Mouse (Mus musculus) thymus, postnatal 4 days (tissue): Measurements from ENCODE around the gene Aph1b.
"Not testable (repeated sequence)": the region's sequence is repeated elsewhere in the genome, so short reads cannot be mapped to it uniquely, and the experiment has no call there.

ENCODE experiments used
- DNase-seq: peaks from one replicate; pipeline ENCODE4 v3.0.0; 2021

Gene Aph1b

DNA sequence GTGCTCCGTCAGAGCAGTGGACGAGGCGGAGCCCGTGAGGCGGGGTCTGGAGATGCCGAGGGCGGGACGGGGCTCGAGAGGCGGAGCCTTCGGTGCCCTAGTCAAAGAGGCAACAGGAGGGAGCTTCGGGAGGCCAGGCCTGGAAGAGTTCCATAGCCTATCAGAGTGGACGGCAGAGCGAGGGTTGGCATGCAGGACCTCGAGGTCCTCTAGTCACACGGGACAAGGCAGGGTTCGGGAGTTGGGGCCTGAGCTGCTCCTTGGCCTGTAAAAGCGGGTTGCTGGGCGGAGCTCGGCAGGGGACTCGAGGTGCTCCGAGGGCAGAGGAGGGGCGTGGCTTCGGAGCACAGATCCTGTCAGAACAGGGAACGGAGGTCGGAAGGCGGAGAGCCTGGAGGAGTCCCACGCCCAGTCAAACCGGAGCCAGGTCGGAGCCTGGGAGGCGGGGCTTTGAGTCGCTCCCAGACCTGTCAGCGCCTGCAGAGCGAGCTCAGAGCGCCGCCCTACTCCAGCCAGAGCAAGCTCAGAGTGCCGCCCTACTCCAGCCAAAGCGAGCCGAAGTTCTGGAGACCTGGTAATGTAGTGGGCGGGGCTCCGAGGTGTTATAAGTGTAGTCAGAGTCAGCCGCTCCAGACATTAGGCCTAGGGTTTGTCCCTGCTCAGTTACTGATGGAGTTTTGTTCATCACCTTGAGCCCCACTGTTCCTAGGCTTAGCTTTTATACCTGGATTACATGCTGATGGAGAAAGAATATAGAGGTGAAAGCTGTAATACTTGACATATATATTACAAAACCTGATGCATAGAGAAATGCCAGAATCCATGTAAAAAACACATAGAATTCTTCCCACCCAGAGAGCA is at the start of gene Aph1b:
Aph1b (minus strand) TSS at position 27 of the 861 bp plus-strand sequence.
- peak; percentile 93 for DNase-seq

DNA sequence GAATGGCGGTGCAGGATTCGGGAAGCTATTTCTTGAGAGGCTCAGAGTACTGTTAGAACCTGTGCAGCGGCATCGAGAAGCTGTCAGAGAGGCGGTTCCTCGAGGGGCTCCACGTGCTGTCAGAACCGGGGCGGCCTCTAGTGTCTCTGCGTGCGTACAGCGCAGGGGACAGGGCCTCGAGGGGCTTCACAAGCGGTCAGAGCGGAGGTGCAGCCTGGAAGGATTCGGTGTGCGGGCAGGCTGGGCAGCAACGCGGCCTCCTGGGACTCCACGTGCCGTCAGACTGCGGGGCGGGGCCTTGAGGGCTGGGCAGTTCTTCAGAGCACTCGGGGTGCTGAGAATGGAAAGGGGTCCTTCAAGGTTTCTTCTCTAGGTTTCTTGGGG is 39.8 kb upstream of the Aph1b start:
- DNase-seq: no peak

DNA sequence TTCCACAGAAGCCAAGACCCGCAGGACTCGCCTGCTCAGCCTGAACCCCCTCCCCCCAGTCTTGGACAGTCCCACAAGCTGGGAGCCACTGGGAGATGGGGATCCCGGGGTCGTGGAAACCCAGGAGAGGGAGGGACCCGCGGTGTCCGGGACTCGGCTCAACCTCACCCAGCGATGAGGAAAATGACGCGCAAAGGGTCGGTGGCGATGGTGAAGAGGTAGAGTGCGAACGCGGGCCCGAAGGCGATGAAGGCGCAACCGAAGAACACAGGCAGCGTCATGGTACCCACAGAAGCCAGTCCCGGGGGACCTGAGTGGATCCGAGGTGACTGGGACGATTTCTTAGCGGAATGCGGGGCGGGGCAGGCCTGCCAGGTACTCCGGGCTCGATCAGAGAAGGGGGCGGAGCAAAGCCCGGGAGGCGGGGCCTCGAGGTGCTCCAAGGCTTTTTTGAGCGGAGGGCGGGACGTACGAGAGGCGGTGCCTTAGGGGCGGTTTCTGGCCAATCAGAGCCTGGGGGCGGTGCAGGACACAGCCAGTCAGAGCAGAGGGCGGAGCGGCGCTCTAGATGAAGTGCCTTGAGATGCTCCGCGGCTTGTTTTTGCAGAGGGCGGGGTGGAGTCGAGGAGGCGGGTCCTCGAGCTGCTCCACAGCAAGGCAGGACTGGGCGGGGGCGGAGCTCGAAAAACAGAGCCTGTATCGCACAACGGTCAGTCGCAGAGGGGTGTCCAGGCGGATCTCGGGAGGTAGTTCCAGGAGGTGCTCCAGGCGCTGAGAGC is 39.2 kb upstream of the Aph1b start, which contains the start of gene Aph1c:
Aph1c (minus strand) TSS at position 409 of the 779 bp plus-strand sequence.
- peak; percentile 100 for DNase-seq

DNA sequence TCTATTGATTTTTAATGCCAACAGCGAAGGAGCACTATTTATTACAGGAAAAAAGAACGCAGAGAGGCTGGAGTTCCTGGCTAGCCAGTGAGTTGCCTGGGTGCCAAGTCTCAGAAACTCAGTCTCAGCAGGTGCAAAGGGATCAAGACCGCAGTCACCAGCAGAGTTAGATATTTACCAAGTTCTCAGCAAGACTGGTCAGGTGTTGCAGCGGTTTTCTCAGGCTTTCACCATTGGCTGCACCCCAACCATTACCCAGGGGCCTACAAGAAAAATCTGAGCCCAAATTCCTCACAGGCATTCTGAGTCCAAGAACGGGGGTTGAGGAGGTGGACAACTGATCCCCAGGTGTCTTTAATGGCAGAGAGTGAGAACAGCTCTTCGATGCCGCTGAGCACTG is 38.6 kb upstream of the Aph1b start:
- DNase-seq: no peak

DNA sequence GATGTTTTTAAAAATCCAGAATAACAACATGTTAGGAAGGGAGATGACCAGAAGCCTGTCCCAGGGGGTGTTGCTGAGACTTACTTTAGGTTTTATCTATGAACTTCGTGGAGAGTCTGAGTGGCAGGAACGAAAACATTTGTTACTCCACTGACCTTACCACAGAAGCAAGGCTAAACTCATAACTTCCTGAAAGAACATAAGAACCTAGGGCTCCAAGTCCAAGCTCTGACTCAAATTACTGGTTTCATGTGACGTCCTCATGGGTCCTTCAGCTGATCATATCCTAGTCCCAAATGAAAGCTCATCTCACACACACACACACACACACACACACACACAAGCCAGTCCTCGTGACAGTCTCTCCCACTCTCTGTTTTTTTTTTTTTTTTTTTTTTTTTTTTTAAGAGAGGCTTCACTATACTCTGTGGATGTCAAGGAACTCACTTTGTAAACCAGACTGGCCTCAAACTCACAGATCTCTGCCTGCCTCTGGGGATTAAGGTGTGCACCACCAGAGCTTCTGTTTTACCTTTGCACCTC is 37.1 kb upstream of the Aph1b start:
- no peak for DNase-seq

DNA sequence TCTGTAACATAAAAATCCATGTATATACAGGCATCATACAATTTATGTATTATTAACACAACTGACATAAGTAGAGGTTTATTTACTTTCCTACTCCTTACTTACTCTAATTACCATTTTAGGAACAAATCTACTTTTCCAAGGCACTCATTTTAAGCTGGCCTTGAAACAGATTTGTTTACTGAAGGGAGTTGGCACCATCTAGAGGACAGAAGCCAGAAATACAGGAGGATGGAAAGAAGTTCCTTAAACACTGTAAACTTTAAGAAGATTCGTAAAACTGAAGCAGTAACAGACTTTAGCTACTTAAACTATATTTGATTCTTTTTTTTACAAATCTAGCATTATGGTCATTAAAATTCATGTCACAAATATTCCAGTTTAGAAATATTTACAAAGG is 30.7 kb upstream of the Aph1b start:
- DNase-seq: no peak

DNA sequence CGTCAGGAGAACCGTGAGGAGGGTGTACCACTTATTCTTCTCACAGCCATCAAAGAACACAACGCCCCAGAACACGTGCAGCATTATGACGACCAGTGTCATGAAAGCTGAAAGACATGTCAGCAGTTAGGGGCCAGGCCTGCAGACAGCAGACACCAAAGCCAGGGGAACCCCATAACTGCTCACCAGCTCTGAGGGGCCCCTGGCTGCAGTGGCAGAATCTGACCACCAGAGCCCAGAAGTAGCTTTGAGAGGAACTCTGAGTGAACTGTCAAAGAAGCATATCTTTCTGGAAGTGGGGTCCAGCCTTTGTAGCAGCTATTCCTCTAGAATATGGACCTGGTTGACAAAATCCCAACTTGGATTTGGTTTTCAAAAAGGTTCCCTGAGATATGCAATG is 27.0 kb upstream of the Aph1b start:
- DNase-seq: peak; percentile 60

DNA sequence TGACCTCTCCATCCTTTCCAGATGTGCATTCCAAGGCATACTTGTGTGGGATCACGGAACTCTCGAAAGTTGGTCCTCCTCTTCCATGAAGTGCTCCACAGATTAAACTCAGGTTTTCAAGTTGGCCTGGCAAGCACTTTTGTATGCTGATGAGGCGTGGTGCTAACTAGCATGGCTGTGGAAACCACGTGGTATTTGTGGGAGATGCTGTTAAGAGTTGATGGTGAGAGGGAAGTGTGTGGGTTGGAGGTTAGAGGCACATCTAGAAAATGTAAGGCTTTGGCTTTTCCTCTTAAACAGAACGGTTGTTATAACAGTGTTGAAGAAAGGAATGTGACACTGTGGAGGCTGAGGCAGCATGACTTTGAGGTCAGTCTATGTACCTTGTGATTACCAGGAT is 25.7 kb upstream of the Aph1b start:
- DNase-seq: no peak

DNA sequence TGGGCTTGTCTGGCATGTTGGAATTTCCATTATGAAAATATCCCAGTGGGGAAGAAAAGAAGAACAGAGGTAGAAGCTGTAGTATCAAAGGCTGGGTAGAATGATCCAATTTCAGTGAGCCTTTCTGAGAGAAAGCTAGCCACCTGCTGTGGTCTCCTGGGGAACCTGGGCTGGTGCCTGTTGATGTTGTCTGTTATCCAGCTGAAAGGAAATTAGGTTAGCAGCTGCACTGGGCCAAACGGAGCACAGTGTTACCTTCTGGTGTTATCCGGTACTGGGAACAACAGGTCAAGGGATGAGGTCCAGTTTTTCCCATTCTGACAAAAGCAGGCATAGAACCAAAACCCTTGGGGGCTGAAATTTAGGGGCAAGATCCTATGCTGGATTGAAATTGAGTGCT is 18.1 kb upstream of the Aph1b start:
- DNase-seq: peak; percentile 31

DNA sequence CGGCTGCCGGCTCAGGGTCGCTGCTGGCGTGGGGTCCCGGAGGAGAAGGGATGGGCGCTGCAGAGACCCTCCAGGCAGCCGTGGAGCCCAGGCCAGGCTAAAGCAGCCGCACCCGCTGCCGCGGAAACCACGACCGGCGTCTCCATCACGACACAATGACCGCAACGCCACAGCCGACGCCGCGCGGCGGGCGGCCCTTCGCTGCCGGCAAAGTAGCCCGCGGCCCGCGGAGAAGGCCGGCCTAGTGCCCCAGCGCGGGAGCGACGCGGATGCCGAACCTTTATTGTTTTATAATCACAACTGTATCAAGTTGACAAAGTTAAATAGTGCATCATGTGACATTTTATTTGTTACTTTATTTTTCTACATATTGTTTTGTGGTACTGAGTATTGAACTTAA is 10.7 kb upstream of the Aph1b start:
- DNase-seq: not testable (repeated sequence)

DNA sequence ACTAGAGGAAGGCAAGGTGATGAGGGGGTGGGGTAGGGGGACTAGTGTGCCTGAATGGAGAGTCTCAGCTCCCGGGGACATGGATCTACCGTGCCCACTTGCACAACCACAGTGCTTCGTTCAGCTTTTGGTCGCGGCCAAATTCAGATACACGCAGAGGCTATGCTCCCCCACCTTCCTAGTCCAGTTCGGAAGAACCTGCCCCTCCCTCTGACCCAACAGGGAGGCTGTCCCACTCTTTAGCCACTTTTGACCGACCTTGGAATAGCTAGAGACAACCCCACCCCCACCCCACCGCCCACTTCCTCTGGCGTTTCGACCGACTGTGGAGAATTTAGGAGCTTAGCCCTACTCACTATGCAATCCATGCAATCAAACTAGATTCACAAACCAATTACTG is 6.7 kb upstream of the Aph1b start:
- no peak for DNase-seq

DNA sequence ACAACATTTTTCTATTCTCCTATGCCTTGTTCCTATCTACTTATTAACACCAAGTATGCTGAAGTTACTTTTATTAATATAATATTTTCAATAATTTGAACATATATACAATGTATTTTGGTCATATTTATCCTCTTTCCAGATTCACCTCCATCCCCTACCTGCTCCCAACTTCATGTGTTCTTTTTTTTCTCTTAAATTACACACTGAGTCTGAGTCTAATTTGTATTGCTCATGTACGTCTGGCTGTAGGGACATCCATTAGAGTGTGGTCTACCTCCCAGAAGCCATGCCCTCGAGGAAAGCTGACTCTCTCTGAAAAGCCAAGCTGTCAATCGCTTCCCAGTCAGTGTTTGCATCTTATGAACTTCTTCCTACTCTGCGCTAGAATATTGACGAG is 1.4 kb upstream of the Aph1b start, which contains the start of gene Gm10647:
Gm10647 (plus strand) TSS at position 301 of the 400 bp plus-strand sequence.
- DNase-seq: no peak

DNA sequence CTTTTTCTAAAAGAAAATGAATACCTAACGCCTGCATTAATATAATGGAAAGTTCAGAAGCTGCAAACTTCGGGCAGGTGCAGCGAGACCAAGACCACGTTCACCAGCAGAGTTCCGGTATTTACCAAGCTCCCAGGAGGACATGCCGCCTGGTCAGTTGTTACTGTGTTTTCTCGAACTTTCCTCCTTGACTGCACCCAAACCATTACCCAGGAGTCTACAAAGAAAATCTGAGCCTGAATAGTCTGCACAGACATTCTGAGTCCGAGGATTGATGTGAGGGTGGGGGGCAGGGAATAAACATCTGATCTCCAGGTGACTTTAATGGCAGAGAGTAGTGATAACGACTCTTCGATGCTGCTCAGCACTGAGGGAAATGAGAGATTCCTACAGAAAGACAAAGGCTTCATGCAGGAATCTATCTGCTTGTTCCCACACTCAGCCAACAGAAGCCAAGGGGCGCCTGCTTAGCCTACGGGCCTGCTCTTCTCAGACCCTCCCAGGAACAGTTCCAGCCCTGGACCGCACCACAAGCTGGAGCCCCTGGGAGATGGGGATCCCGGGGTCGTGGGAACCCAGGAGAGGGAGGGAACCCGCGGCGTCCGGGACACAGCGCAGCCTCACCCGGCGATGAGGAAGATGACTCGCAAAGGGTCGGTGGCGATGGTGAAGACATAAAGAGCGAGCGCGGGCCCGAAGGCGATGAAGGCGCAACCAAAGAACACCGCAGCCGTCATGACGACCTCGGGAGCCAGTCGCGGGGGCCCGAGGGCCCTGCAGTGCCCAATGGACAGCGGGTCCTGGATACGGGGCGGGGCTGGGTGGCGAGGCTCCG is 444 bp downstream of the Aph1b start:
- no peak for DNase-seq

DNA sequence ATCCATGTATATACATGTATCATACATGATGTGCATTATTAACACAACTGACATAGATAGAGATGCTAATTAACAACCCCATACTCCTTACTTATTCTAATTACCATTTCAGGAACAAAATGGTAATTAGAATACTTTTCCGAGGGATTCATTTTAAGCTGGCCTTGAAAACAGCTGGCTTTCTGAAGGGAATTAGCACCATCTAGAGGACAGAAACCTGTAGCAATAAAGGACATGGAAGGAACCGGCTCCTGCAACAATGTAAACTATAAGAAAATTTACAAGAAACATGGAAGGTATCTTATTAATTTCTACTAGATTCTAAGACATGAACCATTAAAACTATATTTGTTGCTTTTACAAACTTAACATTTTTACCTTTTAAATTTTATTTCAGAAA is 7.5 kb downstream of the Aph1b start:
- DNase-seq: no peak

DNA sequence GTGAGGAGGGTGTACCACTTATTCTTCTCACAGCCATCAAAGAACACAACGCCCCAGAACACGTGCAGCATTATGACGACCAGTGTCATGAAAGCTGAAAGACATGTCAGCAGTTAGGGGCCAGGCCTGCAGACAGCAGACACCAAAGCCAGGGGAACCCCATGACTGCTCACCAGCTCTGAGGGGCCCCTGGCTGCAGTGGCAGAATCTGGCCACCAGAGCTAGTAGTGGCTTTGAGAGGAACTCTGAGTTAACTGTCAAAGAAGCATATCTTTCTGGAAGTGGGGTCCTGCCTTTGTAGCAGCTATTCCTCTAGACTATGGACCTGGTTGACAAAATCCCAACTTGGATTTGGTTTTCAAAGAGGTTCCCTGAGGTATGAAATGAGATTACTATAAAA is 10.7 kb downstream of the Aph1b start:
- peak; percentile 75 for DNase-seq

DNA sequence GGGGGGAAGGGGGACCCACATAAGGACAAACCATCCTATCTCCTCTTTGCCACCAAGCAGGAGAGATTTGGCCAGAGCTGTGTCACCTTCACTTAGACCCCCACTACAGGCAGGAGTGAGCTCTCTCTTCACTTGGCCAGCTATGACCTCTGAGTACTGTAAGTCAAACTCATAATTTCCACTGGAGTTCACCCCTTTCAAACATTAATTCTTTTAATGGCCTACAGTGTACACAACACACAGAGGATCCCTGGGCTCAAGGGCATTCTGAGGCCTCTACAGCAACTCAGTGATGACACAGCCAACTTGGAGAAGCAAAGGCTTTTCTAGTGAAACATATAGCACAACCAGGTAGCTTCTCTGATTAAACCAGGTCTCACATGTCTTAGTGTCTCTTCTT is 24.6 kb downstream of the Aph1b start:
- DNase-seq: no peak

DNA sequence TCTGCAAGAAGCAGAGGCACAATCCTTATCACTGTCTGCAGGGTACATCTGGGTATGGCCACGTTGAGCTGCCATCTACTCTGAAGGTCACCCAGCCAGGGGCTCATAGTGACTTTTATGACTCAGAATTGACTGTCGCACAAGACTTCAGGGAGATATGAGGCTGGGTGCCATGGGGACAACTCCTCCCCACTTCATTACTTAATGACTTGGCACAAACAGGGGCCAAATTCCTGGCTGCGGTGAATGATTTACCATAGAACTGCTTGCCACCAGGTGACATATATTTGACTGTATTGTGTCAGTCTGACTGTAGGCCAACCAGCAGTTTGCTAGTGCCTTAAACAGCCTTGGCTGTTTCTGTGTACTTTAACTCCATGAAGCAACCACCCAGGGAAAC is 26.0 kb downstream of the Aph1b start:
- no peak for DNase-seq

DNA sequence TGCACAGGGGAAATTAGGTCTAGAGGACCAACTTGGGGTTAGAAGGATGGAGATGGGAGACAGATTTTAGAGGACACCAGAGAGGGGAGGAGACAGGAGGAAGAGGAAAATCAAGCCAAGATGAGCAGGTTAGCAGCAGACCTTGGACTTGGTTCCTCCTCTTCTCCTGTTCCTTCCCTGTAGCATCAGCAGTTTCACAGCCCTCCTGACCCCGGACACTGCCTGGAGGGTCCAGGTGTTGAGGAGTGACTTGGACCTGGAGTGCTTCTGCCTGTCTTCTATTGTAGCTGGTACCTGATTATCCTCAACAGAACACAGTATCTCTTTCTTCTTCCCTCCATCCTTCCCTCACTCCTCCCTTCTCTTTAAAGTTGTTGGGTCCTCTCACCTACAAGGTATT is 26.6 kb downstream of the Aph1b start:
- DNase-seq: no peak

DNA sequence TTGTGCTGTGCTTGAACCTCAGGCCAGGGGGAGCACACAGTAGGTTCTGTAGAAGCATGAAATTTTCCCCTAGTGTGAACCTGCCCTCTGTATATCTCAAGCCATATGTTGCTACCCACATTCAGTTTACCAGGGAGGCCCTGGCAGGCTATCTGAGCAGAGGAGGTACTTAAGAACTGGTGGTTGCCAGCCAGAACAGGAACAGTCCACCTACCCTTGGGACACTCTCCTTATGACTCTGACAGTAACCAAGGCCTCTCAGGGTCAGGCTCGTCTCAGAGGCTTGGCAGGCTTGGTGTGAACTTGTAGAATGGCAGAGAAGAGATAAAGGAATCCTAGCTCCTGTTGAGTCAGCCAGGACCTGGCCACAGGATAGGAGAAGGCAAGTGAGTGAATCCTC is 34.3 kb downstream of the Aph1b start:
- no peak for DNase-seq

DNA sequence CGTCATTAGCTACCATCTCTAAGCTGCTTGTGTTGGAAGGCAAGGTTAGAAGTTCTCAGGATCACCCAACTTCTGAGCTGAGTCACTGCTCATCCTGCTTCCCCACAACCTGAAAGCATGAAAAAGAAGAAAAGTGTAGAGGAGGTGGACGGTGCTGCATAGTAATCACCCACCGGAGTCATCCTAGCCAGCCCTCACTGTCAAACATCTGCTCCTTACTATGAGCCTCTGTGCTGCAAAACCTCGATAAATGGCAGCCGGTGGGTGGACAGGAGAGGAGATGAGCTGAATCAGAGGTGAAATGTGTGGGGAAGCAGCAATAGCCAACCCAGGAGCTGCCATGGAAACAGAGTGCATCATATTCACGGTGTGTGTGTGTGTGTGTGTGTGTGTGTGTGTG is 42.4 kb downstream of the Aph1b start:
- no peak for DNase-seq

DNA sequence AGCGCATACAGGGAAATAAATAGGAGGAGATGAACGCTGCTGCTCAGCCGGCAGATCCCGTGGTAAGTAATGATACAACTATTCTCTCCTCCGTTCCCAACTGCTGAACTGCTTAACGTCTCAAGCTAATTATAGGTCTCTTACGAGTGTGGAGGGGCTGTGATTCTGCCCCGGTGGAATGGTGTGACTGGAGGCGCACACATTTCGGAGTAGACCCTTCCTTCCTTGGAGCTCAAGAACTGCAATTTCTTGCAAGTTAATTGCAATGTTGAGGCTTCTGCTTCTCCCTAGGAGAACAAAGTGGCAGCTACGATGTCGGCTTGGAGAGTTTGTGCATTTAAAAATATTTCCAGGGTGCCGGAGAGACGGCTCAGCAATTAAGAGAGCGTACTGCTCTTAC is 46.9 kb downstream of the Aph1b start:
- no peak for DNase-seq

DNA sequence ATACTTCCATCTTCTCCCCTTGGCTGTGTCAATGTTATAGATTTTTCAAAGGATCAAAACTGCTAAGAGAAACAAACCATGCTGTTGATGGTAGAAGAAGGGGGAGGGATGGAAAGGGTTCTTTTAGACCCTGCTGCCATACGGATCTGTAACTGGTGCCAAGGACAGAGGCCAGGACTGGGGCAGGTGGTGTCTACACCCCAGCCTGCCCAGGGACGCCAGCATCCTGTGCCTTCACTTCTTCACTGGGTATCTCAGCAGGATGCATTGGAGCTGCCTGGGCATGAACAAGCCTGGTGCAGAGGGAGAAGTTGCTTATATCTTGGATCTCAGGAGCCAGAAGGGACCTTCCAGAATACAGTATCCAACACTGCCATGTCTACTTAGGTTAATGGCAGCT is 50.8 kb downstream of the Aph1b start:
- no peak for DNase-seq

DNA sequence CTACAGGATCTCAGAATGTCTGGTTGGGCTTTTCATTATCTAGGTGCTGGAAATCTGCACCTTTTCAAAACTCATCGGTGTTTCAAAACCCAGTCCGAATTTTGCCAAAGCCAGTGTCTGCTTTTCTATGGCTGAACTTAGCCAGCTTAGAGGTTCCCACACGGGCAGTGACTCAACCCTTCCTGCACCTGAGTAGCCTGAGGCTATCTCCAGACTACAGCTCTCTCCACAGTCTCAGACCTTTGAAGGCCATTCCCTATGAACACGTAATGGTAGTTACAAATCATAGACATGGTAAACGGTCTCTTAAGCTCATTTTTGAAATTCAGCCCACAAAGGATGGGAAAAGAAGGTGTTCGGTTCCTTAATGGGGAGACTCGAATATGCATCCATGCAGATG is 55.8 kb downstream of the Aph1b start:
- no peak for DNase-seq
